Mouse (Mus musculus): Measurements from ENCODE around the gene Tnfrsf9. TPM values are rescaled to one million over a fixed set of nuclear protein-coding genes. Genes with fewer than 3 reads are reported as not detected.

The Tnfrsf9 gene
- 234 TPM for polyA plus RNA-seq (2017; shearing (Covaris generic))

DNA sequence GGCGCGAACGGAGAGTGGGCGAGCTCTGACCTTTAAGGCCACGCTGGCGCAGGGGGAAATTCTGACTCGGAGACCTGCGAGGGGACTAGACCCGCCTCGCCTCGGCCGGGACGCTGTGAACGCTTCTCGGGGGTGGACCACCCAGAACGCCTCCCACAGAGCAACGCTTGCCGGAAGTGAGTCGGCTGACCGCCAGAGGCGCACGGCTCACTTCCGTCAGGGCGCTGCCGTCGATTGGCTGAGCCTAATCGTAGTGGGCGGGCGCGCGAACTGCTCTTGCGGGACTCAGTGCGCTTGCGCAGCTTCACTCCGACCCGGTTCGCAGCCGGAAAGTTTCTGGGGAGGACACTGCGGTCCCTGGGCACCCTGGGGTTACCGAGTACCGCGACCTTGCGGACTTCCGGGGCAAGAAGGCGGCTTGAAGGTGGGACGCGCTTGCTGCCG lies at the start of gene Tnfrsf9, which contains the start of gene Park7:
Gene Tnfrsf9 (plus strand): TSS at position 273 of the 444 bp plus-strand sequence.
Gene Park7 (minus strand): TSS at position 148 of the 444 bp plus-strand sequence.

Other genes starting within 250 kb of the Tnfrsf9 start
- 9.3 TPM for gene Errfi1, start 60.6 kb upstream of the Tnfrsf9 start, polyA plus RNA-seq (2017; shearing (Covaris generic))
- 372 TPM for gene Park7, start 125 bp upstream of the Tnfrsf9 start, polyA plus RNA-seq (2017; shearing (Covaris generic))
- not detected for gene Uts2, start 82.5 kb downstream of the Tnfrsf9 start, polyA plus RNA-seq (2017; shearing (Covaris generic))
- gene Per3, start 130.1 kb downstream of the Tnfrsf9 start, polyA plus RNA-seq (2017; shearing (Covaris generic)) = 1.9 TPM
- gene Vamp3, start 143.4 kb downstream of the Tnfrsf9 start, polyA plus RNA-seq (2017; shearing (Covaris generic)) = 54.8 TPM
- gene Gm13090, start 175.0 kb downstream of the Tnfrsf9 start, polyA plus RNA-seq (2017; shearing (Covaris generic)) = not detected